Mouse (Mus musculus) midbrain, embryonic 12.5 days (tissue): Measurements from ENCODE around the gene Rps29. TPM values are rescaled to one million over a fixed set of nuclear protein-coding genes. Genes with fewer than 3 reads are reported as not detected.

ENCODE experiments used
- ATAC-seq: fragments of 200-750 bp; cut with Nextera tagmentation; 2 replicates; pipeline ENCODE4 v1.8.0; 2017; ENCODE audit warnings: low read depth, moderate TSS enrichment, moderate library complexity; ENCODE audit not compliant: low FRiP score
- H3K27ac ChIP-seq: fragments of 300-500 bp; sonication (generic); replicated peaks from 2 replicates; pipeline ENCODE4 v1.5.1; 2016; ENCODE audit warnings: mild to moderate bottlenecking
- H3K27me3 ChIP-seq: fragments of 300-500 bp; sonication (generic); 2 replicates; pipeline ENCODE4 v1.6.1; 2016; ENCODE audit warnings: mild to moderate bottlenecking
- H3K36me3 ChIP-seq: fragments of 300-500 bp; sonication (generic); 2 replicates; pipeline ENCODE4 v1.6.1; 2016
- H3K4me1 ChIP-seq: fragments of 300-500 bp; sonication (generic); 2 replicates; pipeline ENCODE4 v1.6.1; 2016
- H3K4me2 ChIP-seq: fragments of 300-500 bp; sonication (generic); replicated peaks from 2 replicates; pipeline ENCODE4 v1.6.1; 2016; ENCODE audit warnings: mild to moderate bottlenecking, moderate library complexity
- H3K4me3 ChIP-seq: fragments of 300-500 bp; sonication (generic); 2 replicates; pipeline ENCODE4 v1.5.1; 2016; ENCODE audit warnings: mild to moderate bottlenecking
- H3K9ac ChIP-seq: fragments of 300-500 bp; sonication (generic); replicated peaks from 2 replicates; pipeline ENCODE4 v1.6.1; 2016; ENCODE audit warnings: mild to moderate bottlenecking, moderate library complexity
- H3K9me3 ChIP-seq: fragments of 300-500 bp; sonication (generic); 2 replicates; pipeline ENCODE4 v1.6.1; 2016; ENCODE audit warnings: mild to moderate bottlenecking
- WGBS: fragments of 180-500 bp; shearing (Covaris S2); methylation state at CpG from one replicate; pipeline ENCODE4 v1.1.7; 2016; 5-methylcytosine and 5-hydroxymethylcytosine counted together
- microRNA-seq: library from miRNA; unstranded; fragments of <30 nt; microRNA quantifications from one replicate; pipeline ENCODE4, GENCODE M21; 2017
- polyA plus RNA-seq: library from polyadenylated mRNA; unstranded; fragments of >200 nt; fragmentation: Nextera tagmentation; extraction: Ambion mirVana; gene quantifications from 2 replicates; pipeline ENCODE4 v1.2.1, GENCODE M21; 2016

The Rps29 gene
- polyA plus RNA-seq, 1 experiment from 2014 or later: 1,282 TPM

GRCm38 (mm10) chr12:69119908-69120307 is 39.1 kb downstream of the Rps29 start:
- Histone ChIP-seq H3K36me3 (no peaks in the 10 kb centered on the region), H3K27ac (no peak overlapping the region), H3K4me2 (no peak overlapping the region), H3K4me1 (no peaks in the 10 kb centered on the region), H3K27me3 (no peaks in the 10 kb centered on the region), H3K4me3 (no peak overlapping the region), H3K9me3 (no peaks in the 10 kb centered on the region), H3K9ac (no peak overlapping the region)
- WGBS: 90% methylated on average over 6 of the region's 6 CpGs
- ATAC-seq: no peak

Small RNA genes lying within 50 kb of the gene (microRNA-seq; reads per million reads assigned to microRNA genes)
- gene Gm47287 (not detected), gene Gm47295 (1.2 reads per million)

Other genes with a start within 250 kb of the Rps29 start
- gene Lrr1, start 9.6 kb upstream of the Rps29 start, polyA plus RNA-seq: 23.4 and 24.5 TPM in 2 replicates
- gene Rpl36al, start 24.9 kb upstream of the Rps29 start, polyA plus RNA-seq: 406 and 431 TPM in 2 replicates
- 48.0 and 48.6 TPM in 2 replicates for gene Mgat2, start 25.0 kb upstream of the Rps29 start, polyA plus RNA-seq
- 27.5 and 28.1 TPM in 2 replicates for gene Gm49383, start 37.9 kb upstream of the Rps29 start, polyA plus RNA-seq
- gene Dnaaf2, start 39.2 kb upstream of the Rps29 start, polyA plus RNA-seq: 14.1 and 14.7 TPM in 2 replicates
- 23.9 and 25.6 TPM in 2 replicates for gene Gm49384, start 45.1 kb upstream of the Rps29 start, polyA plus RNA-seq
- 18.5 and 19.7 TPM in 2 replicates for gene Pole2, start 69.0 kb upstream of the Rps29 start, polyA plus RNA-seq
- gene Klhdc1, start 82.0 kb upstream of the Rps29 start, polyA plus RNA-seq: 3.7 and 4.4 TPM in 2 replicates
- 259 and 264 TPM in 2 replicates for gene Klhdc2, start 137.5 kb upstream of the Rps29 start, polyA plus RNA-seq
- gene Nemf, start 198.0 kb upstream of the Rps29 start, polyA plus RNA-seq: 95.2 and 101 TPM in 2 replicates
- 49.7 and 53.0 TPM in 2 replicates for gene Arf6, start 213.0 kb upstream of the Rps29 start, polyA plus RNA-seq
- gene Gm9887, start 213.3 kb upstream of the Rps29 start, polyA plus RNA-seq: 1.6 and 2.3 TPM in 2 replicates